ENCODE assay signal across 12 mouse cellular contexts in genomic region chr12:24965406-24965805, GRCm38 (mm10). TPM values are rescaled to one million over a fixed set of nuclear protein-coding genes. Genes with fewer than 3 reads are reported as not detected.
DNase-seq lines count a peak whose midpoint lies in the region; TF ChIP-seq lines count a peak whose summit lies in the region.
"Had no signal": no experiment of that assay in that cellular context is flagged by ENCODE, and none has a peak within 500 bp of the region (broad histone marks: within the 10 kb centered on the region; RNA-seq: fewer than 3 reads in every experiment).

No protein-coding gene starts in this region.

- no peaks in the 10 kb centered on the region for H3K27me3 ChIP-seq in limb, embryonic 10.5 days (ENCODE audit: low read depth, poor library complexity, severe bottlenecking)
- H3K27me3 ChIP-seq: embryonic facial prominence, embryonic 15.5 days; limb, embryonic 15.5 days; stomach, embryonic 15.5 days had no signal

- H3K27ac ChIP-seq in layer of hippocampus, adult 2 months: peak overlapping the region; percentile 89
- no peak overlapping the region for H3K27ac ChIP-seq in limb, embryonic 10.5 days
- H3K27ac ChIP-seq: embryonic facial prominence, embryonic 15.5 days; heart, adult 2 months; limb, embryonic 15.5 days; stomach, embryonic 15.5 days had no signal

- no peaks in the 10 kb centered on the region for H3K9me3 ChIP-seq in limb, embryonic 10.5 days (replicated peaks)
- H3K9me3 ChIP-seq: embryonic facial prominence, embryonic 15.5 days; limb, embryonic 15.5 days; stomach, embryonic 15.5 days had no signal

- no peak for TF ChIP-seq CTCF in layer of hippocampus, adult 2 months (conservative IDR thresholded peaks at IDR 0.05)

- no peaks in the 10 kb centered on the region for H3K4me1 ChIP-seq in limb, embryonic 10.5 days
- H3K4me1 ChIP-seq: embryonic facial prominence, embryonic 15.5 days; stomach, embryonic 15.5 days had no signal

- H3K36me3 ChIP-seq in limb, embryonic 10.5 days: peaks cover 8% of the 10 kb centered on the region
- H3K36me3 ChIP-seq: embryonic facial prominence, embryonic 15.5 days; limb, embryonic 15.5 days; stomach, embryonic 15.5 days had no signal

- intact Hi-C loops in left cerebral cortex, postnatal 14 days (cut with DNase I): no loop called here

- 82% methylated on average over 6 of the region's 6 CpGs for WGBS in limb, embryonic 10.5 days

- no peak overlapping the region for H3K4me3 ChIP-seq in layer of hippocampus, adult 2 months
- no peak overlapping the region for H3K4me3 ChIP-seq in limb, embryonic 10.5 days
- H3K4me3 ChIP-seq: embryonic facial prominence, embryonic 15.5 days; heart, adult 2 months; limb, embryonic 15.5 days; myocyte; stomach, embryonic 15.5 days had no signal

- peak in 1 of 2 experiments; percentile 55 for DNase-seq in layer of hippocampus, adult 2 months (ENCODE audit: low spot score in 2 of 2)
- no peak for DNase-seq in layer of hippocampus, postnatal 25 days (ENCODE audit: extremely low spot score in 1 of 2, low spot score in 1 of 2)
- DNase-seq in cerebellum, adult 11 months: peak; percentile 26
- peak; percentile 67 for DNase-seq in cerebellum, adult 9-11 months
- DNase-seq in left cerebral cortex, postnatal 14 days (ENCODE audit: low spot score in 2 of 2): peak; percentile 39 to 48
- DNase-seq in limb, embryonic 10.5 days (ENCODE audit: low spot score): no peak
- DNase-seq in thymus, postnatal 36 days: no peak
- DNase-seq: heart, adult 2 months had no signal

RNA-seq across cellular contexts. Expression of gene Kidins220, which starts 9.3 kb away (rescaled TPM):
- 100 to 1,000 TPM; 353 to 363 TPM for total RNA-seq in layer of hippocampus, adult 2 months (2021)
- total RNA-seq in layer of hippocampus, postnatal 25 days (2021): 100 to 1,000 TPM; 305 to 349 TPM
- 100 to 1,000 TPM; 281 to 285 TPM for total RNA-seq in left cerebral cortex, postnatal 14 days (2021)
- 11.1 and 14.3 TPM in 2 replicates for polyA plus RNA-seq in limb, embryonic 10.5 days (2016; fragmentation: Nextera tagmentation; extraction: Ambion mirVana)

Comparison
In these comparisons a context has a peak if more than half of its experiments do, and no peak if none do; other contexts are left out.
1. DNase-seq: peak in cerebellum, adult 11 months (single experiment), cerebellum, adult 9-11 months (single experiment) and left cerebral cortex, postnatal 14 days (2 of 2); none in layer of hippocampus, postnatal 25 days (0 of 2), limb, embryonic 10.5 days (single experiment) and thymus, postnatal 36 days (0 of 2).